ENCODE assay signal across 8 mouse cellular contexts in genomic region chr7:110122565-110123422, GRCm38 (mm10). TPM values are rescaled to one million over a fixed set of nuclear protein-coding genes. Genes with fewer than 3 reads are reported as not detected.
A peak's percentile ranks its signal among the peaks of the same experiment; 100 is the strongest.
DNase-seq lines count a peak whose midpoint lies in the region; ATAC-seq and TF ChIP-seq lines count a peak whose summit lies in the region.

No protein-coding gene starts in this region.

- DNase-seq in ES-E14 (ENCODE audit: low read depth, low spot score): no peak
- DNase-seq in c-Kit-positive CD71-positive TER-119-positive erythroid progenitor cells, embryonic 14.5 days (ENCODE audit: low spot score): peak; percentile 45
- DNase-seq in heart, postnatal 10 days: peak; percentile 80 to 85
- DNase-seq in kidney, postnatal 4 days: peak; percentile 68 to 82
- DNase-seq in lung, adult 18-20 months: peak; percentile 82 to 88
- peak; percentile 38 for DNase-seq in ovary, postnatal 10 days (ENCODE audit: low spot score)
- peak; percentile 63 for DNase-seq in urinary bladder, adult 2 months (ENCODE audit: low spot score)

- peak overlapping the region; percentile 90 to 100 for H3K4me3 ChIP-seq in ES-E14 (ENCODE audit: insufficient read depth in 1 of 2, low read depth in 1 of 2, low read length in 2 of 2, poor library complexity in 1 of 2, severe bottlenecking in 1 of 2)
- H3K4me3 ChIP-seq in forebrain, embryonic 13.5 days: peak overlapping the region; percentile 96

- H3K27me3 ChIP-seq in forebrain, embryonic 13.5 days: no peaks in the 10 kb centered on the region

- intact Hi-C loops in heart, postnatal 10 days (cut with DNase I): loop anchor here (1.0 to 5.0 kb wide), 3 partner anchors 37 to 60 kb away; no protein-coding TSS in a partner anchor

- in situ Hi-C loops in ES-E14 (cut with MboI; ENCODE audit: low sequenced_read_pairs in 2 of 2, unreplicated experiment in 2 of 2): no loop called here

- H3K27ac ChIP-seq in ES-E14 (ENCODE audit: insufficient read depth, low read depth, low read length, poor library complexity, severe bottlenecking): peak overlapping the region; percentile 90
- H3K27ac ChIP-seq in forebrain, embryonic 13.5 days: peak overlapping the region; percentile 92

- no peaks in the 10 kb centered on the region for H3K9me3 ChIP-seq in ES-E14 (ENCODE audit: control insufficient read depth, insufficient read depth, low read depth, low read length)
- H3K9me3 ChIP-seq in forebrain, embryonic 13.5 days (replicated peaks): no peaks in the 10 kb centered on the region

- peak; percentile 11 for ATAC-seq in forebrain, embryonic 13.5 days

- H3K4me2 ChIP-seq in forebrain, embryonic 13.5 days: peak overlapping the region; percentile 67

- WGBS in forebrain, embryonic 13.5 days: under 1% methylated on average over 66 of the region's 74 CpGs

- peaks cover 8% of the 10 kb centered on the region for H3K36me3 ChIP-seq in ES-E14 (ENCODE audit: control insufficient read depth, insufficient read depth, low read length, poor library complexity, severe bottlenecking)
- peaks cover 14% of the 10 kb centered on the region for H3K36me3 ChIP-seq in forebrain, embryonic 13.5 days (ENCODE audit: poor library complexity, severe bottlenecking)

- peaks cover 0 to 6% of the 10 kb centered on the region in 2 experiments; a peak in 2 of 4 replicates for H3K4me1 ChIP-seq in ES-E14 (ENCODE audit: control insufficient read depth in 2 of 2, insufficient read depth in 2 of 2, low read length in 2 of 2, poor library complexity in 1 of 2)
- peaks cover 14% of the 10 kb centered on the region for H3K4me1 ChIP-seq in forebrain, embryonic 13.5 days

- H3K9ac ChIP-seq in ES-E14 (ENCODE audit: insufficient read depth, low read depth, low read length, poor library complexity, severe bottlenecking): peak overlapping the region; percentile 93
- H3K9ac ChIP-seq in forebrain, embryonic 13.5 days: peak overlapping the region; percentile 88

TF ChIP-seq in ES-E14, 5 proteins besides CTCF, POLR2A, EP300 and RAD21:
- TF ChIP-seq ZC3H11A (IDR thresholded peaks at IDR 0.05; ENCODE audit: borderline replicate concordance, low read depth, low read length) (no peak), CHD2 (IDR thresholded peaks at IDR 0.05; ENCODE audit: low read depth, low read length) (no peak), MAFK (IDR thresholded peaks at IDR 0.05; ENCODE audit: insufficient read depth, low read depth, low read length) (no peak), ZNF384 (IDR thresholded peaks at IDR 0.05; ENCODE audit: low read depth, low read length) (no peak; the same call in 1 of the 2 replicates), HCFC1 (IDR thresholded peaks at IDR 0.05; ENCODE audit: borderline replicate concordance, insufficient read depth, low read length) (no peak)
TF ChIP-seq in ES-E14: peak in this region for 0.

RNA-seq across cellular contexts. Expression of gene Wee1, which starts 0.9 kb away (rescaled TPM):
- total RNA-seq in ES-E14 (2012; rRNA removed): 16.5 and 16.7 TPM in 2 replicates
- 16.2 and 17.7 TPM in 2 replicates for polyA plus RNA-seq in forebrain, embryonic 13.5 days (2015; fragmentation: Nextera tagmentation; extraction: Ambion mirVana)
- 10 to 100 TPM; 20.5 to 30.7 TPM for total RNA-seq in heart, postnatal 10 days (2021)
- polyA plus RNA-seq in urinary bladder, adult 2 months (2012; rRNA removed): 13.5 and 13.6 TPM in 2 replicates
